Mouse (Mus musculus): Measurements from ENCODE around the gene Mmab. TPM values are rescaled to one million over a fixed set of nuclear protein-coding genes. Genes with fewer than 3 reads are reported as not detected.

Gene Mmab
- polyA plus RNA-seq, 1 experiment from 2014 or later, result 30.5 TPM

GRCm38 (mm10) chr5:114406592-114406991, 37.3 kb downstream of the Mmab start:
- 83% methylated on average over 14 of the region's 14 CpGs for WGBS
- Histone ChIP-seq H3K27me3 (no peaks in the 10 kb centered on the region), H3K36me3 (peaks cover 99% of the 10 kb centered on the region), H3K9me3 (no peaks in the 10 kb centered on the region), H3K27ac (no peak overlapping the region), H3K4me3 (no peak overlapping the region), H3K9ac (no peak overlapping the region), H3K4me2 (no peak overlapping the region), H3K4me1 (peaks cover 5% of the 10 kb centered on the region)
- ATAC-seq (ENCODE audit: borderline replicate concordance, extremely low read depth, low FRiP score, low TSS enrichment), result no peak

- Histone ChIP-seq H3K27ac (no peak overlapping the region), H3K9me3 (no peaks in the 10 kb centered on the region), H3K36me3 (peaks cover 86% of the 10 kb centered on the region), H3K4me1 (no peaks in the 10 kb centered on the region), H3K4me2 (no peak overlapping the region), H3K4me3 (no peak overlapping the region), H3K9ac (no peak overlapping the region), H3K27me3 (no peaks in the 10 kb centered on the region)
- WGBS, result 73% methylated on average over 9 of the region's 9 CpGs
- ATAC-seq (ENCODE audit: borderline replicate concordance, extremely low read depth, low FRiP score, low TSS enrichment), result no peak
Measured at GRCm38 (mm10) chr5:114393169-114393568, 50.7 kb downstream of the Mmab start.

GRCm38 (mm10) chr5:114384448-114384847, 59.4 kb downstream of the Mmab start:
- H3K4me1 ChIP-seq, result peaks cover 13% of the 10 kb centered on the region
- no peaks in the 10 kb centered on the region for H3K9me3 ChIP-seq
- H3K27ac ChIP-seq, result no peak overlapping the region
- H3K27me3 ChIP-seq, result no peaks in the 10 kb centered on the region
- no peak overlapping the region for H3K4me3 ChIP-seq
- no peak overlapping the region for H3K9ac ChIP-seq
- ATAC-seq (ENCODE audit: borderline replicate concordance, extremely low read depth, low FRiP score, low TSS enrichment), result no peak
- 83% methylated on average over 8 of the region's 8 CpGs for WGBS
- no peak overlapping the region for H3K4me2 ChIP-seq
- peaks cover 55% of the 10 kb centered on the region for H3K36me3 ChIP-seq

GRCm38 (mm10) chr5:114383184-114383904, 60.5 kb downstream of the Mmab start:
- WGBS, result 70% methylated on average over 9 of the region's 9 CpGs
- ATAC-seq (ENCODE audit: borderline replicate concordance, extremely low read depth, low FRiP score, low TSS enrichment), result no peak
- H3K4me2 ChIP-seq, result no peak overlapping the region
- no peak overlapping the region for H3K9ac ChIP-seq
- peaks cover 44% of the 10 kb centered on the region for H3K36me3 ChIP-seq
- no peak overlapping the region for H3K27ac ChIP-seq
- H3K4me1 ChIP-seq, result peaks cover 22% of the 10 kb centered on the region
- H3K9me3 ChIP-seq, result no peaks in the 10 kb centered on the region
- no peaks in the 10 kb centered on the region for H3K27me3 ChIP-seq
- H3K4me3 ChIP-seq, result no peak overlapping the region

Small RNA genes within 50 kb of the gene (microRNA-seq; reads per million reads assigned to microRNA genes)
- gene Mir7027, result not detected

Other genes with a start within 250 kb of the Mmab start
- 1.4 and 1.7 TPM in 2 replicates for gene Foxn4, start 170.3 kb downstream of the Mmab start, polyA plus RNA-seq (2015; fragmentation: Nextera tagmentation; extraction: Ambion mirVana)
- gene Myo1h, start 154.9 kb downstream of the Mmab start, polyA plus RNA-seq (2015; fragmentation: Nextera tagmentation; extraction: Ambion mirVana), result 3.5 and 4.6 TPM in 2 replicates
- gene Kctd10, start 63.6 kb downstream of the Mmab start, polyA plus RNA-seq (2015; fragmentation: Nextera tagmentation; extraction: Ambion mirVana), result 169 and 176 TPM in 2 replicates
- 43.4 and 46.5 TPM in 2 replicates for gene Ube3b, start 63.5 kb downstream of the Mmab start, polyA plus RNA-seq (2015; fragmentation: Nextera tagmentation; extraction: Ambion mirVana)
- gene Mvk, start 209 bp upstream of the Mmab start, polyA plus RNA-seq (2015; fragmentation: Nextera tagmentation; extraction: Ambion mirVana), result 39.2 and 43.8 TPM in 2 replicates
- 2.1 TPM in 2 replicates for gene Fam222a, start 124.0 kb upstream of the Mmab start, polyA plus RNA-seq (2015; fragmentation: Nextera tagmentation; extraction: Ambion mirVana)
- gene Trpv4, start 214.4 kb upstream of the Mmab start, polyA plus RNA-seq (2015; fragmentation: Nextera tagmentation; extraction: Ambion mirVana), result 2.0 and 2.2 TPM in 2 replicates
- 95.4 and 106 TPM in 2 replicates for gene Gltp, start 246.9 kb upstream of the Mmab start, polyA plus RNA-seq (2015; fragmentation: Nextera tagmentation; extraction: Ambion mirVana)